Mouse (Mus musculus) urinary bladder, adult 2 months (tissue): ENCODE measurements around the gene Uqcrc2. TPM values are rescaled to one million over a fixed set of nuclear protein-coding genes. Genes with fewer than 3 reads are reported as not detected.

ENCODE experiments used
- DNase-seq: peaks from one replicate; pipeline ENCODE4 v3.0.0; 2022; ENCODE audit warnings: low spot score
- polyA plus RNA-seq: library from polyadenylated mRNA; depleted of rRNA; stranded (reverse); fragments of >200 nt; gene quantifications from 2 replicates; pipeline ENCODE4 v1.2.3, GENCODE M21; 2012; rRNA removed

Gene Uqcrc2
- polyA plus RNA-seq, 1 experiment: 203 TPM

- DNase-seq: no peak
Measured at GRCm38 (mm10) chr7:120690634-120691033, 55.7 kb downstream of the Uqcrc2 start.

- no peak for DNase-seq
Measured at GRCm38 (mm10) chr7:120693831-120694375, 58.9 kb downstream of the Uqcrc2 start.

- DNase-seq: no peak
Measured at GRCm38 (mm10) chr7:120695196-120695595, 60.2 kb downstream of the Uqcrc2 start.

- DNase-seq: no peak
Measured at GRCm38 (mm10) chr7:120695641-120696040, 60.7 kb downstream of the Uqcrc2 start.

GRCm38 (mm10) chr7:120696331-120696730, 61.4 kb downstream of the Uqcrc2 start:
- no peak for DNase-seq

- DNase-seq: no peak
Measured at GRCm38 (mm10) chr7:120699586-120699985, 64.6 kb downstream of the Uqcrc2 start.

GRCm38 (mm10) chr7:120703888-120704287, 68.9 kb downstream of the Uqcrc2 start:
- DNase-seq: no peak

Other genes with a start within 250 kb of the Uqcrc2 start
- not detected in 2 replicates for gene Abca16, start 225.5 kb upstream of the Uqcrc2 start, polyA plus RNA-seq
- 0.04 TPM in 2 replicates for gene Pdzd9, start 35.2 kb downstream of the Uqcrc2 start, polyA plus RNA-seq
- gene Mosmo, start 42.4 kb downstream of the Uqcrc2 start, polyA plus RNA-seq: 22.6 and 22.9 TPM in 2 replicates
- 0.40 and 1.2 TPM in 2 replicates for gene Vwa3a, start 104.1 kb downstream of the Uqcrc2 start, polyA plus RNA-seq
- gene Gm5737, start 177.2 kb downstream of the Uqcrc2 start, polyA plus RNA-seq: 0.06 TPM in 1 of 2 replicates, not detected in the other
- 94.4 TPM in 2 replicates for gene Eef2k, start 207.7 kb downstream of the Uqcrc2 start, polyA plus RNA-seq